Mouse (Mus musculus): ENCODE results near the gene Slc29a3. TPM values are rescaled to one million over a fixed set of nuclear protein-coding genes. Genes with fewer than 3 reads are reported as not detected.

Gene Slc29a3
- 1 to 10 TPM; 2.7 to 2.8 TPM for total RNA-seq (2021)
- long read RNA-seq, experiment 1, full-length matches to known transcripts: 2 of 3 reads
- long read RNA-seq, experiment 1, partial matches to known transcripts: 0 of 3 reads
- long read RNA-seq, experiment 1, other reads (novel, unspliced or antisense): 1 of 3 reads
- long read RNA-seq, experiment 2: 0 reads

DNA sequence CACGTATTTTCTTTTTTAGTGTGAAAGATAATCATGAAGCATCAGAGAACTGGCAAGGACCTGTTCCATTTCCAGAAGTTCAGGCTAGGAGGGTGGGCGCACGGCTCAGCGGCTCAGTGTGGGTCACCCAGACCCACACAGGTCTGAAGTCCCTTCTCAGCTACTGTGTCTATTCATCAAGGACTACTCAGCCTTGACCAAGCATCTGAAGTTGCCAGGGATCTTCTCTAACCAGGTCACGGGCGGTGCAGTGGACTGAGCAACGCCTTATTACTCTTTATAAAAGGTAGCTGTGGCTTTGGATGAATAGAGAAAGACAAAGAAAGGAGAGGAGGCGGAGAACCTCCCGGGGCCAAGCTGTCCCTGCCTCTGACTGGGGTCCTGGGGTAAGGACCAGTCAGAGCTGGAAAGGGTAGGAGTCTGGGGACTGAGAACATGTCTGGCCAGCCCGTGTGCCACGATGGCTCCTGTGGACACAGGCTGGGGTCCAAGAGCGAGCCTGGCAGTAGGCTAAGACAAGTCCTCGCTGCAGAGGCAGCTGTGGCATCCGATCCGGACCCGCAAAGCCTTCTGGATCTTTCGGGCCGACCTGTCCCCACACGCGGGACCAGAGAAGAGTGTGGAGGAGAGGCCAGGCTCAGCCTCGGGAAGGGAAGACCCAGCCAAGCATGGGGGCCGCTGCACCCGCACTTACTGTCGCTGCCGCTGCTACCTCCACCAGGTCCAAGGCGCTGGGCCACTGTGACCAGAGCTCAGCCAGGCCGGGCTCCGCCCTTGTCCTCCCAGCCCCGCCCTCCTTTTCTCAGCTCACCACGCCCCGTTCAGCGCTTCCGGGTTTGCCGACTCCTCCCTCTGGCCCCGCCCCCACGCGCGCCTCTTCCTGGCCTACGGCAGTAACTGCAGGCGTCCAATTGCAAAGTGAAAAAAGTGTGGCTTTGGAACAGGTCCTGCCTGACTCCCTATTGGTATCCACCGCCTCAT is at the start of gene Slc29a3:
Slc29a3 (minus strand) TSS at position 755 of the 981 bp plus-strand sequence.
- DNase-seq (ENCODE audit: low spot score): peak; percentile 98

DNA sequence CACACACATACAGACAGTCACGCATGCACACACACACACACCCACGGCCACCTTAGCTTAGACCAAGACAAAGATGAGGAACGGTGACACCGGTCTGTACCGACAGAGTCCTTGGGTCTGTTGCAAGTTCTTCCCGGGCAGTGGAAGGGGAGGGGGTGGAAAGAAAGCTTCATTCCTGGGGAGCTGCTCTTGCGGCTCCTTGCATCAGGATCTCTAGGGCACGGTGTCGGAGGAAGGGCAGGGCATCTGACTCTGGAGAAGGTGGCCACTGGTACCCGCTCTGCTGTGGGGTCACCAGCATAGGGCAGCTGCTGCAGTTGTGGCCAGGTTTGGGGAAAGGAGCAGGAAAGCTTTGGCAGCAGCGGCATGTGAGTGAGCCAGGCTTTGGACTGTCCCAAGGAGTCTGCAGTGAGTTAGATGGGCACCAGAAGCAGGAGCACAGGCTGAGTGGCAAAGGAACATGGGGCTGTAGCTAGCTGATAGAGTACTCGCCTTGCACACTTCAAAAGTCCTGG is 49.4 kb upstream of the Slc29a3 start:
- DNase-seq (ENCODE audit: low spot score): no peak

DNA sequence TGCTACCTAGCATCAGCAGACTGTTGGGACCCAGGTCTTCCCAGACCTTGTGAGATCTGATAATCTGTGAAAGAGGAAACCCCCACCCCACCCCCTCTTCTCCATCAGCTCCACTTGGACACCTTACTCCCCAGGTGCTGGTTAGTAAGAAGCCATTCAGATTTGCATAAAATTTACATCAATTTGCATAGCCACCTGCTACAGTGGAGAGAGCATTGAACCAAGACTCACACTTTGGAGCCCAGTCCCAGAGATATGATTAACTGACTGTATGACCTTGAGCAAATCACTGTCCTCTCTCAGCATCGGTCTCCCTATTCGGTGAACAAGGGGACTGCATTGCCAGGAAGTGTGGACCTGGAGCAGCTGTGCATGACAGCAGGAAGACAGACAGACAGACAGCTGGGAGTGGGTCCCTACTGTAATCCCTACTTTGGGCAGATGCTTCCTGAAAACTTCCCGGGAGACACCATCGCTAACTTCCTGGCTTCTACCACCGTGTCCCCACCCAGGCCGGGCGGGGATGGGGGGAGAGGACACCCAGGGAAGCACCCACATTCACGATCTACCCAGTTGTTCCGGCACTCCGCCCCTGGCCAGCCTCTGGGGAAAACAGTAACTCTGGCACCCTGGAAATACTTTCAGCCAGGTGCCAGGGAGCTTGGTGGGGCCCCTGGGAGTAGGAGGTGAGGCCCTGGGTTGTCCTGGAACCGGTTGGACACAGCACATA is 48.7 kb upstream of the Slc29a3 start:
- no peak for DNase-seq (ENCODE audit: low spot score)

DNA sequence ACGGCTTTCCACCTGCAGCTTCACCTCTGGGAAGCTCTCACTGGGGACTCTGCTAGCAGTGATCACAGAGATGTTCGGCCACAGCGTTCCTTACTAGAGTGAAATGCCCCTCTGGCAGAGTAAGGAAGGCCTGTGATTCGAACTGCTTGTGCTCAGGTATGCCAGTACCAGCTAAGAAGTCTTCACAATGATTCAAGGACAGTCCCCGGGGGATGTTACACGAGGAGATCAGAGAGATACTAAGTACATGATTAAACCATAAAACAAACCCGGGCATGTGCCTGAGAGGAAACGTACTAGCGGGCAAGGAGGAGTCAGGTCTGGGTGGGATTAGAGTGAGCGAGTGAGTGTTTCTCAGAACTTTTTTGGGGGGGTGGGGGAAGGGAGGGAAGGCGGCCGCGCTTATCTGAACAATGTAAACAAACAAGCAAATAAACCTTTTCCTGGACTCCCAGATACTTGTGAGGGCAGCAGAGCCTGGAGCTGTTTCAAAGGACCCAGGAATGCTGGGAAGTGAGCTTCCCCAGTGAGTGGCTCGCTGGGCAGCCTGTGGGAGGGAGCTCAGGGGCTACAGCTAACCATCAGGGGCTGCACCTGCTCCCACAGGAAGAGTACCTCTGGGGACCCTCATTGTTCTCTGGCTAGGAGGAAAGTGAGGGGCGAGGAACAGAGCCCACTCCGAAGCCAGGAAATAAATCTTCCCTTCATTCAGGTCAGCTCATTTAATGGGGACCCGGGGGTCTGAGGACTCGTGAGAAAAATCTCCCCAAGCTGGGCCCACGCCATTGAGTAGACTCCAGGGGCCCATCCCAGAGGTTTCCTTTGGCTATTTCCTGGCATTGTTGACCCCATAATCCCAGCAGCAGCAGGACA is 47.9 kb upstream of the Slc29a3 start:
- DNase-seq (ENCODE audit: low spot score): no peak

DNA sequence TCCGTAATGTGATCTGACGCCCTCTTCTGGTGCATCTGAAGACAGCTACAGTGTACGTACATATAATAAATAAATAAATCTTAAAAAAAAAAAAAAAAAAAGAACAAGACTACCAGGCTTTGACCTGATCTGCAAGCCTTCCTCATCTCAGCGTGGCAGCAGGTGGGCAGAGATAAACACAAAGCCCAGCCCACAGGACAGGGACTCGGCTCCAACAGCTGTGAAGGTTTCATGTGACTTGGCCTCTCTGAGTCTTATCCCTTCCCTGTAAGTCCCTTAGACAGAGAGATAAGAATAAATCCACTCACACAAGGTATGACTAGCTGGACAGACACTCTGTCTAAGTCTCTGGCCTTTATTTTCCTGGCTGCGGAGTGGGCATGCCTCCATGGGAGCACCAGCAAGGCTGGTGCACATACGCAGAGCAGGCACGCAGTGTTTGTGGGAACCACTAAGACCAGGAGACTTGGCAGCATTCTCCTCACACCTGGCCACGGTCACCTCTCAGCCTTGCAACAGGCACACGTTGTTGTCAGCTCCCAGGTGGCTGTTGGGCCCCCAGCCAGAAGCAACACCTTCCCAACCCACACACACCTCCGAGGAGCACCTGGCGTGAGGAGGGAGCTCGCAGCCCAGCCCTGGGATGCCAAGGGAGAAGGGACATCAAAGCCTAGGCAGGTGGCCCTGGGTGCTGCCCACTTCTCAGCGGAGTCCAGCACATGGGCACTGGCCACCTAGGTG is 45.3 kb upstream of the Slc29a3 start:
- DNase-seq (ENCODE audit: low spot score): no peak

DNA sequence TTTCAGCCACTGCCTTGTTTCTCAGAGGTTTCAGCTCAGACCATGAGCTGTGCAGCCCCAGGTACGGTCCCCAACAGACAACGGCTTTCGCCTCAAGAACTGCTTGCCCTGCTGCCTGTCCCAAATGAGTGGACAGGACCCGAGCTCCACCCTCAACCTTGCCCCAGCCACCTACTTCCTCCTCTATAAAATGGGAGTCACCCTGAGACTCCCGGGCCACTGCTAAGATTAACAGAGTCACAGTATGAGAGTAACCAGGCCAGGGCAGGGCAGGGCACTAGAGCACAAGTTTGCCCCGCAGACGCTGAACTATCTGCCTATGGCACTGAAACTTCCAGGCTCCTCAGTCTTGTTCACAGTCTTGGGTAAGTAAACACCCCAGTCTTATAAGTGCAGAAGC is 43.9 kb upstream of the Slc29a3 start:
- no peak for DNase-seq (ENCODE audit: low spot score)

DNA sequence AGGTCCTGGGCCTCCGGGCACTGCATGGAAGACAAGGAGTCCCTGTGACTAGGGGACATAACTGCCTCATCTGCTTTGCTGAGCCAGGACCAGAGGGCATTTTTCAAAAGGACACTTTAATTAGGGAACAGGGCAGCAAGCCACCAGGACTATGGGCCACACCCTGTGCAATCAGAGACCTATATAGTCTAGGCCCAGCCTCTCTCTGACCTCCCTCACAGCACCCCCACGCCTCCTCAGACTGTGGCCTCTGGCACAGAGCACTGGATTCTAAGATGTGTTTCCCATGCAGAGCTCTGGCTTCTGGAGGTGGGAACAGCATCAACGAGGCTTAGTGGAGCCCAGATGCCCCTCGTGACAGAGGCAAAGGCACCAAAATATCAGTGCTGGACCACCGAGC is 43.4 kb upstream of the Slc29a3 start:
- DNase-seq (ENCODE audit: low spot score): no peak

DNA sequence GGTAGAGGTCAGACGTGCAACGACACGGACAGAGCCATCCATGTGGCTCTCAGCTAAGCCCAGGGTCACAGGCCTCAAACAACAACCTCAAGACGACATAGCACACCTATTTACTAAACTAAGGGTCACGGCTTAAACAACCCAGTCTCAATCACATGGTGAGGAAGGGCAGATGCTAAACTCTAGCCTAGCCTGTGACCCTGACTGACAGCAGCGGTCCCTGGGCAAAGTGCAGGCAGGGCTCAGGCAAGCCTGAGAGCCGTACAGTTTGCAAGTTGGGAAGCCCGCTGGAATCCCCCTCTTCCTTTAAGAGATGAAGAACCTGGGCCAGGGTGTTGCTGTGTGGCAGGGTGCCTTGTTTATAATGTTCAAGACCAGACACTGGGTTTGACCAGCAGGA is 42.2 kb upstream of the Slc29a3 start:
- DNase-seq (ENCODE audit: low spot score): no peak

DNA sequence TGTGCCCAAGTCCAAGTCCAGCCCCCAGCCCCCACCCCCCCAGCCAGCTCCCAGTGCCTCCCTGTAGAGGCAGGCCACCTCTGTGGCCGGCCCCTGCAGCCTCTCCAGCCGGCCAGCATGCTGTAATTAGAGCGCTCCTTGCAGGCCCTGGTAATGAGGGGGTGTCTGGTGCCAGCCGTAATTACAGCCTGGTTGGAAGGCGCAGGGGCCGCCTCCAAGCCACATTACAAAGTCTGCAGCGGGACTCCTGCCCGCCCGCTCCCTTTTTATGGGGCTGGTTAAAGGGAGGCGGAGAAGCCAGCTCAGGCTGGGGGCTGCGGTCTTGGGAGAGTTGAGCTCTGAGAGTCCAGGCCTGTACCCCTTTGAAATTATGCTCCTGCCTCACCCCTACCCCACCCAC is 41.8 kb upstream of the Slc29a3 start:
- DNase-seq (ENCODE audit: low spot score): no peak

DNA sequence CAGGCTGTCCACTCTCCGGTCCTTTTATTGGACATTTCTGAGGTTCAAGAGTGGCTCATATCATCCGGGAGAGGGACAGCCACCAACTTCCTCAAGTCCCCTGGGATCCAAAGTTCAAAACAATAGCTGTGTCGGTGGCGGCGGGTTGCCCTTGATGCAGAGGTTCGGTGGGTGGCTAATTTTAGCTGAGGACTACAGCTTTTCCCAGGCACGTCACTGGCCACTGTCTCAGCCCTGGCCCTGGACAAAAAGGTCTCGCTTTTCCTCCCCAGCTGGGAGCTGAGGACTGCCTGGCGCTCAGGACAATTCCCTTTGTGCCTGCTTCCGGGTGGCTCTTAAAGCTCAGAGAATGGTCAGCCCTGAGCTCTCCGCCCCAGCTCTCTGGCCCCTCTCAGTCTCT is 40.2 kb upstream of the Slc29a3 start:
- no peak for DNase-seq (ENCODE audit: low spot score)

DNA sequence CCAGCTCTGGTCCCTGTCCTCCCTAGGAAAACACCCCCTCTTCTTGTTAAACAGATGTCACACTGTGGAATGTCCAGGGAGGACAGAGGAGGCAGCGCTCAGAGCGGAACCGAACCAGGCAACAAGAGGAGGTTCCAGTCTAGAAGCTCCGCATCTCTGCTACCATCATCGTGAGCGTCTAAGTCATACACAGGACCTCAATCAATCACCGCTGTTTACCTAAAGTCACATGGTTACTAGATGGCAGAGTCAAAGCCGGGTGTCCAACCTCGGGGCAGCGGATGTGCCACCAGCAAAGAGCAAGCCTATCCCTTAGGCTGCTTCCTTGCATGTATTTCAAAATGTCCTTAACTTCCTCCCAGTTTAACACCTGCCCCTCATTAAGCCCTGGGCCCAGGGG is 39.8 kb upstream of the Slc29a3 start:
- no peak for DNase-seq (ENCODE audit: low spot score)

DNA sequence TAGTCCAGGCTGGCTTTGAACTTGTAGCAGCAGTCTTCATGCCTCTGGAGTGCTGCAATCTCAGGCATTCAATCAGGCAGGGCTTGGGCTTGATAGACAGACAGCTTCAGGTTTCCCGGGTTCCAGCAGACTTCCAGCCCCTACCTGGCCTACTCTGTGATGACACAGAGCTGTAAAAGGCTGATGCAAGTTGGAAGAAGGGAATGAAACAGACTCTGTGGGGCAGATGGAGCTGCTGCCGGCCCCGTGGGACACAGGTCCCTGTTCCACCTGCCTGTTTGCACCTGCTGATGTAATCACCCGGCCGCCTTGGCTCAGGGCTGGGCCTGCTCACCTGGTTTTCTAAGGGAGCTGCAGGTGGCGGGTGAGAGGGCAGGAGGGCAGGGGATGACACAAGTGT is 38.3 kb upstream of the Slc29a3 start:
- no peak for DNase-seq (ENCODE audit: low spot score)

DNA sequence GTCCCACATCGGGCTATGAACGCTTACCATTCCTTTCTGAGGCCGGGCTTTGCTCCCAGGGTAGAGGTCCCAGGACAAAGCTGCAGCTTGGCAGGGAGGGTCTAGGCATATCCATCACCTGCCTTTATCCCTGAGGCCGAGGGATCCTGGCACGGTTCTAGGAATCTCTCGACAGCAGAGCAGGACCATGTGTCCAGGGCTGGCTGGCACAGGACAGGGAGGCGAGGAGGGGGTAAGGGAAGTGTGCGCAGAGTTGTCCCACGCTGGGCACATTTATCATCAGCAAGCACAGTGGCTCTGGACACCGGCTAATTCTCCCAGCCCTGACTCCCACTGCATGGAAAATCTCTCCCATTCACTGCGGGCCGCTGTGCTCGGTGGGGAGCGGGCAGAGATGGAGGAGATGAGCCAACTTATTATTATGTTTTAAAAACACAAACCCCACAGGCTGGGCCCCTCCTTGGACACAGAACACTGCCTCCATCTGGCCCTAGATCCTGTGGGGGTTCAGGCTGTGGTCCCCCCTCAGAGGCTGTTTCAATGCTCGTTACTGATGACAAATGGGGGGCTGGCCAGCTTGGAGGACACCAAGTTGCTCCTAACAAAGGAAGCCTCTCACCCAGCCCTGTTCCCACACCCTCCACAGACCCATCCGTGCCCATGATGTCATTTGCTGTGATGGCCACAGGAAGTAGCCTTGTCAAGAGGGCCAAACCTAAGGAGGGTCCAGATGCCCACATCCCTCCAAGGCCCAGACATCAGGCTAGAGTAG is 34.9 kb upstream of the Slc29a3 start:
- DNase-seq (ENCODE audit: low spot score): no peak

DNA sequence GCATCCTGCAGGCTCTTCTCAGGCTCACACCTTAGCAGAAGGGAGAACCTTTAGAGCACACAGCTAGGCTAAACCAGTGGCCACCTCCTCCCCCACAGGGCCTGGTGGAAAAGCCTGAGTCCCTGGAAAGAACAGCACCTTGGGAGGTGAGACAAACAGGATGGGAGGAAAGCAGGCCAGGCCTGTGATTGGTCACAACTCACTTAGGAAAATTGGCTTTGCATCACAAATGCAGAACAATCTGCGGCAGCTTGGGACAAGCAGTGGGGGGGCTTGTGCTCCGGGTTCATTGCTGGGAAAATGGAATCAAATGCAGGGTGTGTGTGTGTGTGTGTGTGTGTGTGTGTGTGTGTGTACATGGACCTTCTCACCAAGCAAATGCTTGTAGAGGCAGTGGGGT is 31.0 kb upstream of the Slc29a3 start:
- no peak for DNase-seq (ENCODE audit: low spot score)

DNA sequence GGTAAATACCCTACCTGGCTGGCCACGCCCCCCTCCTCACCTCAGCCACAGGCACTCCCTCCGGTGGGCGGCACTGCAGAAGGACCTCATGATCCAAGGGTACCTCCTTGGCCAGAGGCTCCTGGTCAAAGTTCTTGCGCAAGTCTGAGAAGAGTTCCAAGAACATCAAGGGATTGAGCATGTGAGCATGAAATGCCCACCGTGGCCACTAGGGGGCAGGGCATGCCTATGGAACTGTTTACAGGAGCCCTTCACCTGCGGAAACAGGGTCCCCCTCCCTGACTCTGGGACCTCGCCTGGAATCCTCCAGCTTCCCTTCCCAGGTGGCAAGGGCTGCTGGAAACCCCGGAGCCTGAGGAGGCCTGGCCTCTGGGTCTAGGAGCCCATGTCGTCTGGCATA is 27.0 kb upstream of the Slc29a3 start:
- DNase-seq (ENCODE audit: low spot score): peak; percentile 78

DNA sequence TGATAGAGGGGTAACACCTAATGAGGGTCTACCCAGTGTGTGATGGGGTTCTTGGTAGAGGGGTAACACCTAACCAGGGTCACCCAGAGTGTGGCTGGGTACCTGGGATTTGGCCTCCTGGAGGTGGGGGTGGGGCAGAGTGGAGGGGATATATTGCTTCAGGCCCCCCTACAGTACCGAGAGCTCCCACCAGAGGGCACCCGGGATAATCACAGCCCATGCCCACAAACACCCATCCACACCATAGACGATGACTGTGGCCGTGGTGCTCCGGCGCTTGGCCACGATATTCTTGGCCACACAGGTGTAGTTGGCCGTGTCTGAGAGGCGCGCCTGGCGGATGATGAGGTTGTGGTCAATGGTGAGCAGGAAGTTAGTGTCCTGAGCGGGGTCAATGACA is 25.9 kb upstream of the Slc29a3 start:
- peak; percentile 11 for DNase-seq (ENCODE audit: low spot score)

DNA sequence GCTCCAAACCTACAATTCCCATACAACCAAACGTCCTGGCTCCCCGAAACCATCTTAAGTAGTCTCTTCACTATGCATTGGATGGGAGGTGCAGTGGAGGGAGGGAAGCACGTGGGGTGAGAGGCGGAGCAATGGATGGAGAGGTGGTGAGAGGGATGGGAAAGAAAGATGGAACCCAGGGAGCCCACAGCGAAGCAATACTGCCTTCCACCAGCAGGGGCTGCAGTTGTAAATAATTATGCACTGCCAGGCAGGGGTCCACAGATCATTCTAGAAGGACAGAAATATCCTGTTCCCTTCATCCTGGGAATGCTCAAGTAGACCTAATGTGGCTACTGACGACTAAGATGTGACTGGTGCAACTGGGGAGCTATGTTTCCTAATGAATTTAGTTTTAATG is 22.9 kb upstream of the Slc29a3 start:
- DNase-seq (ENCODE audit: low spot score): no peak

DNA sequence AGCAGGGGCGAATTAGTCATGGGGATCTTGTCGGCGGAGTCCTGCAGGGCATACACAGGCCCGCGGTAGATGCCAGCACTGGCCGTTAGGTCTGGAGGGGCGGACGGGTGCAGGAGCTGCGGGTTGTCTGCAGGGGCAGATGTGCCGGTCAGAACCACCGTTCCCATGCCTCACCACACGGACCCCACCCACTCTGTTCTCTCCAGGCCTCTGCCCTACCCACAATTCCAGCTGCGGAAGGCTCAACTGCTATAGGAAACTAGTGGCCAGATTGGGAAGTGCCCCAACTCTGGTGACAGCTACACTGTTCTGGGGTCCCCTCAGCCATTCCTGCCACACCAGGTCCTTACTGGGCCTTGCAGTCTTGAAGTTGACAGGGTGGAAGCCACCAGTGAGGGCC is 22.0 kb upstream of the Slc29a3 start:
- DNase-seq (ENCODE audit: low spot score): no peak

DNA sequence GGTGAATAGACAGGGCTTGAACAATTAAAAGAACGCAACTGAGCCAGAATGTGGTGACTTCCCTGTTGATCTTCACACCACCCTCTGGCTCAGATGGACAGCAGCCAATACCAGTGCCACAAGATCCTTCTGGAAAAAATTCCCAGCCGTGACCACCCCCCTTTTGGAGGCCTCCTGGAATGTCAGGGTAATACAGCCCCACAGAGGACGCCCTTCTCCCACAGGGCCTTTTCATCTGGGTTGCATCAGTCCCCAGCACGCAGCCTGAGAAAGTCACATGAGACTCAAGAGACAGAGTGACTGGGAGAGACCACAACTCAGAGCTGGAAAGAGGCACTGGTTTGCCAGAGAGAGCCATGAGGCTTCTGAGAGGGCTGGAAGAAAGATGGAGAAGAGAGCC is 18.3 kb upstream of the Slc29a3 start:
- DNase-seq (ENCODE audit: low spot score): no peak

DNA sequence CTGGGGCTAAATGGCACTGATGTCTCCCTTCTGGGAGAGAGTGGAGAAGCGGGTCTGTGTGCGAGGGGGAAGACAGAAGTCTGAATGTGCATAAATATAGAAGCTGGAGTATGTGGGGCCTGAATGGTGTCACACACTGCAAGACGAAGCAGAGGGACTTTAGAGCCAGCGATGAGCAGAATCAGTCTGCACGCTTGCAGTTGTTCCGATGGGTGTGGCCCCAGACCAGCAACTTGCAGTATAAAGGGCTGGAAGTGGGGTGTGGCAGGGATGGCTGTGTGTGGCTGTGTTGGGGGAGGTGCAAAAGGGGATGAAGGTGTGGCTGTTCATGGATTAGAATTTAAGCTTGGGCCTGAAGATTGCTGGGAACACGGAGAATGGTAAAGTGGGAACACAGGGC is 16.0 kb upstream of the Slc29a3 start:
- DNase-seq (ENCODE audit: low spot score): no peak
